Mouse (Mus musculus) lung, postnatal 10 days (tissue): ENCODE measurements at regions not wholly inside any gene's neighbourhood (a gene's known extent, or its start where the extent isn't known, plus 50 kb on each side); places are given as distances from the start of the nearest gene placed in this dataset.
A peak's percentile ranks its signal among the peaks of the same experiment; 100 is the strongest.

ENCODE experiments used
- DNase-seq: peaks from one replicate; pipeline ENCODE4 v3.0.0; 2021

DNA sequence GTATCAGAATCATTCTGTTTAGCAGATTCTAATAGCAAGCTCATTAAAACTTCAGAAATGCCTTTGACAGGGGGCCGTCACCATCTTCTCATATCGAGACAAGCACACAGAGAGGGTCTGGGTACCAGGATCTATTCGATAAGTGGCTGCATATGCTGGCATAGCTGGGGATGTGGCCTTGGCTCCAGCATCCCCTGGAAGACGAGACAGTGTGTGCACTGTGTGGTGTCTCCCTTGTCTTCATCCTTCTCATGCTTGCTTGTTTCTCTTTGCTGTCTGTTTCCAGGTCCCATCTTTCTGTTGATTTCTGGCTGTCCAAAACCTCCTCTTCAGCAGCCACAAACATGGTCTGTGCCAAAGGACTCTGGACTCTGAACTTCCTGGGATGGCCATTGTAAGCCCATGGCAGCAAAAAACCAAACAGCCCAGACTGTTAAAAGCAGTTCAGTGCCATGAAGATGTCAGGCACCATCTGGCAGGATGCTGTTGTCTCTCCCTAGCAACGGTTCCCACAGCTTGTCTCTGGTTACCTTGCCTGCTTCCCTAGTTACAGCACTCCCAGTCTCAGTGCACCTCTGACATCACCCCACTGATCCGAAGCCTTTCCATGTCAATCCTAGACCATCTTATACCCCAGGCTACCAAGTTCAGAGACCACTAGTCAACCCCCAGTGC, 56.5 kb downstream of the Kctd12 start:
- DNase-seq, result no peak

DNA sequence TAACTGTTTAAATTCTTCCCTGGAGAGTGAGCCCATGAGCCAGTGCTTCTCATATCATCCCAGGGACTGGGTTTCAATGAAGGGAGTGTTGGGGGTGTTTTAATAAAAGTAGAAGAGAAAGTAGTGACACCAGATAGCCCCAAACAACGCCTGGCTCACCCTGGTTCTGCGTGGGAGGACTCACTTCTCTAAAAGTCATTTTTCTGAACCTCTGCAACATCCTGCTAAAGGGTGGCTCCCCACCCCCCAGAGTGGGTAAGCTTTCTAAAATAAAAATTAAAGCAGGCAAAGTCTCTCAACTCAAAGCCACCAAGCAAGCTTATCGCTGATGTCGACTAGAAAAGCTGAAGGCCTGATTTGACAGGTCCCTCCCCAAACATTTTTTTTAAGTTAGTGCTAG, 57.8 kb downstream of the Kctd12 start:
- DNase-seq, result no peak

DNA sequence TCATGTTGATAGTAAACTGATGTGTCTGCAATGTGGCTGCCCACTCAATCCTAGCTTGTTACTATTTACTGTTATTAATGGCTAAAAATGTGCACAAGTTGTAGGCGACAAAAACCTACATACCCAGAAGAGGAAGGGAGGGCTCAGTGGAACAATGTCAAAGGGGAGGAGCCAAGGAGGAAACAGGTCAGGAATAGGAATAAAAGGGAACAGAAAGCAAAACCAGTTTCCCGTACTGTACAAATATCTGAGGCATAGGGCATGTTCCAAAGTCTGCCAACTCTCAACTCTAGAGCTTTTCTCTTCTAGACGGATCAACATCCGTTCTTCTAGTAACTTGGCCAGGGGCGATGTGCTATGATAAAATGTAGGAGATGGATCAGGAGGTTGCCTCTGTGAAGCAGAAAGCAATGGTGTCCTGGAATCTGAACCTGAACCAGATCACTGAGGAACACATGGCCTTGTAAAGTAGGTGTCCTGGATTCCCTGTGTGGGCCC, 59.9 kb downstream of the Kctd12 start:
- DNase-seq, result peak; percentile 19

DNA sequence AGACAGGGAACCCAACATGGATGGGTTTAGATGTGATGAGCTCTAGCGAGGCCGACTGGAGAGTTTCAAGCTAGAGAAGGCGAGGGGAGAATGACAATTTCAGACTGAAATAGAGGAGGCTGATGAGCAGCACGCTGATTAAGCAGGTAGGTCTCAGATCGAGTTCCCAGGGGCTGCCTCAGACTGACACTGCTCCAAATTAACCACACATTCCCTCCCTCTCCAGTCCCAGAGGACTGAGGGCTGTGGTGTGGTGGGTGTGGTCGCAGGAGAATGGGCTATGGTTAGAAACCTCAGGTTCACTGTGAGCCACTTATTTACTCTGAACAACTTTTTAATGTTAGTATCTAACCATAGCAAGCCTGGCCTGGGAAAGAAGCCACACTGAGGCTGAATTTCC, 62.0 kb downstream of the Kctd12 start:
- no peak for DNase-seq

DNA sequence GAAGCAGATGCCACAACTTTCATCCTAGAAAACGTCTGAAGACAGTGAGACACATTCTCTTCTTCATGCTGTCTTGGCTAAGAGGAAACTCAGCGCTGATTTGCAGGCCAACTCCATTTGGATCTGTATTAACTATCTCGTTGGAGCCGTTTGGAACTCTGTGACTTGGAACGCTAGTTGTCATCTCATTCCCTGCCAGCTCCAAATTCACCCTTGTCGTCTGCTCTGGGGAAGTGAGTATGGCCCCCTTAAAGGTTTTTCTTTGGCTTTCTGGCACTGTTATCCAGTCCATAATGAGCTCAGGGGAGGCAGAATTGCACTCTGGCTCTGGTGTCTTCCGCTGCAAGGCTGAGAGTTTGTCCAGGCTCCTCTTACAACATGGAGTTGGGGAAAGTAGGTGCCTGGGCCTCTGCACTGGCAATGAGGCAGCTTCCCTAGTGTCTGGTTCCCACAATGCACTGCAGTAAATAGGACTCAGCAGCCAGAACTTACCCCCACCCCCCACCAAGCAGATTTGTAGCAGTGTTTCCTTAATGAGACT, 63.1 kb downstream of the Kctd12 start:
- DNase-seq, result peak; percentile 10

DNA sequence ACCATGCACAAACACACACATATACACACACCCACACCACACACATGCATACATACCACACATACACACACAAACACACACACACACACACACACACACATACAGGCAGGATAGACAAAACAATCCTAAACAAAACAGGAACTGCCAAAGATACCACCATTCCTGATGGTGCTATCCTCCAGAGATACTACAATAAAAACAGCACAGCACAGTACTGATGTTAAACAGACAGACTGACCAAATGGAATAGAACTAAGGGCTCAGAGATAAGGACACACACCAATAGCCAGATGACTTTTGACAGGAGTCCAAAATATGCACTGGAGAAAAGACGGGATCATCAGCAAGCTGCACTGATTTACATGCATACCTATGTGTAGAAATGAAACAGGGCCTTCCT, 64.5 kb downstream of the Kctd12 start:
- no peak for DNase-seq

DNA sequence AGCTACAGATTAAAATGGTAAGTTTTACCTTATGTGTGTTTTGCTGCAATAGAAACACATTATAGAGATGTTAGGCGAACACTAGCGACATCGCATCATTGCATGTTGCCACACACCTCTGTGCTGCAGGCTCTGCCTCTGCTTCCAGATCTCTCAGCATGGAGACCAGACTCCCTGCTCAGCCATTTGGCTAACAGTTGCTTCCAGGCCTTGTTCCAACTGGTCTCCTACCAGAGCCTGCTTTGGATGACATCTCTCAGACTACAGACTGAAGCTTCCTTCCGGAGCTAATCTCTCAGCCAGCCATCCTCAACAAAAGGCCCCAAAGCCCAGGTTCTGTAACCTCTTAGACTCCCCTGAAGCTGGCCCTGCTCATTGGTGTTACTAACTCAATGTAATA, 66.5 kb downstream of the Kctd12 start:
- peak; percentile 11 for DNase-seq

DNA sequence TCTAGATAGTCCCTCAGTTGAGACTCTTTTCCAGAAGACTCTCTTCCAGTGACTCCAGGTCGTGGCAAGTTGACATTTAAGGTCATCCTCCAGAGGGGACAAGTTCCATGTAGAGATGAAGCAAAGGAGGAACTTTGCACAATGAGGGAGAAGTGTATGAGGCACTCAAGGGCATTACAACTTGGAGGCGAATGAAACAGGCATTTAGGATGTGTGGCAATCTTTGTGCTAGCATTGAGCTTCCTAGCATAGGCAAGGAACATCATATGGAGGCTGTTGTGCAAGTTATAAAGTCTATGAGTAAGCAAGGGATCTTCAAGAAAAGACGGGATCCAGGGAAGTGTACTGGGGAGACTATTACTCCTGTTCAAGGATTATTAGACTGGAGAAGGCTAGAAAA, 70.9 kb downstream of the Kctd12 start:
- DNase-seq, result no peak

DNA sequence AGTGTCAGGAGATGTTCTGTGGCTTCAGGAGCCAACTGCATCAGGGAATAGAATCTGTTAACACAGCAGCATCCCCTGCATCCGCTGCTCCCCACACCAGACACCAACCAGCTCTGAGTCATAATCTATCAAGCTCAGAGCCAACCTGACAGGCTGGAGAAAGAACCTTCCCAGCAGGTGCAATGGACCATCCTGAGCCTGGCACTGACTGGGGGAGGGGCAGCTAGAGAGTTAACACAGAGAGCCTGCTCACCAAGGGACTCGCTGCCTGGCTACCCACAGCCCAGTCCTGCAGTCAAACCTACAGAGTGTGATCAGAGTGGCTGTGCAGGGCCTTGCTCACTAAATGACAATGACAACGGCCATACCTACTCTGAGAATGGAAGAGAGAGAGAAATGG, 73.4 kb downstream of the Kctd12 start:
- DNase-seq, result no peak

DNA sequence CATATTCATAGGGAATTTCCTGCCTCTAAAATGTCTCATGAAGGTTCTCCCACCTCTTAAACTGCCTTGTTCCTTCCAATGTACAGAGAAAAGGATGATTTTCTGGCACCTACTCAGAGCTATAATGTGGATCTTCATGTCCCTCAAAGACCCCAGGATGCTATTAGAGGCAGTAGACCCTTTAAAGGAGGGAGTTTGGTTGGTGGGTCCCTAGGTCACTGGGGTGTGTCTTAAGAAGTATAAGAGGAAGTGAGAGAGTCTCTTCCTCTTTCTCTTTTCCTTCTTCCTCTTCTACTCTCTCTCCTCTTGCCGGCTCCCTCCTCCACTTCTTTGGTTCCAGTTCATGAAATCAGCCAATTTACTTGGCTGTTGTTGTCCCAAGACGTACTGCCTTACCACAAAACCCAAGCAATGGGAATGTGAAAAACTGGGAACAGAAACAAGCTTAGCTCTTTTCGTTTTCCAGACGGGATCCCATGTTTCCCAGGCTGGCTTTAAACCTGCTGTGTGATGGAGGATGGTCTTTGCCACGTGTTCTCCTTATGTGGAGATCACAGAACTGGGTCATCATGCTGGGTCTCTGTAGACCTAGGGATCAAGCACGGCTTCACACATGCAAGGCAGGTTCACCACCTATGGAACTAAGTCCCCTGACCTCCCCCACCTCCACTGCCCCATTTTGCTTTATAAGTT, 74.9 kb downstream of the Kctd12 start:
- no peak for DNase-seq

DNA sequence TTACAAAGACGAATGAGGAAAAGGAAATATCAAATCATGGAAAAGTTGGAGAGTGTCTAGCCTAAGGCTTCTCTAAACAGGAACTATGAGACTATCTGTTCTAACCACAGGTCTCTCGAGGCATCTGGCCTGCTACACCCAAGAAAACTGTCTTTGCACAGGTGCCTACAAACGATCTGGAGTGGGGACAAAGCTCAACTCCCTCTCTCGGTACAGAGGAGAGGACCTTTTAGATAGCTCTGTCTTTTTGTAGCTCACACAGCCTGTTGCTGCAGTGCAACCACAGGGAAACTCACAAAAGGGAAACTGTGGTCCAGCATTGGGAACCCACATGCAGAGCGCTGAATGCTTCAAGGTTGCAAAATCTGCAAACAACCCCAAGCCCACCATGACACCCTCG, 75.6 kb downstream of the Kctd12 start:
- DNase-seq, result no peak

DNA sequence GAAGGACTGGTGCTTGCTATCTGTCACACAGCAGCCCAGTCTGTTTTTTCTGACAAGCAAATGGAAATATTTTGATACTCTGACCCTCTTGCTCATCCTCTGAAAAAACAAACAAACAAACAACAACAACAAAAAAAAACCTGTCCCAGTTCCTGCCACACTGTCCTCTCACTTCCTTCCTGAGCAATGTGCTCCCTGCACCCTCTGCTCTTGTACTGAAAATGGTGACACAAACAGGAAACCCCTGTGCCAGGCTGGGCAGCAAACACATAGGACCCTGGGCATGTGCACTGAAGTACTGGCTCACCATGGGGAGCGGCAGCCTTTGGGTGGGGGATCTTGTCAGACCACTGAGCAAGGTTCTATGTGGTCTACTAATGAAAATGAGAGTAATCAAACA, 76.2 kb downstream of the Kctd12 start:
- DNase-seq, result no peak

DNA sequence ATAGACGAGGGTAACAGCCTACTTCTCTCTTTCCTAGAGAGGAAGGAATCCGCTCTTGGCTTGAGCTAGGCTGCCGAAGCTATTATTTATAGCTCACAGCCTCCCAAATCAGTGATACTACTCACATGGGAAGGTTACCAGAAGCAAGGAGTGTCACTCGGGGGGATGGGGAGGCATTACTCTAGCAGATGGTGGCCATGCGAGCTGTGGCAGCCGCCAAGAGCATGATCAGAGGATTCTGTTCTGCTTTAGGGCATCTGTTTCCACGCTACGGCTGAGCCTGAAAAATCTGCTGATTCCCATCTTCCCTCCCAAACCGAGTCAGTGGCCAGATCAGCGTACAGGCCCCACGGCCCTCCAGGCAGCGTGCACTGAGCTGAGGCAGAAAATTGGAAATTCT, 79.5 kb downstream of the Kctd12 start:
- DNase-seq, result peak; percentile 33

DNA sequence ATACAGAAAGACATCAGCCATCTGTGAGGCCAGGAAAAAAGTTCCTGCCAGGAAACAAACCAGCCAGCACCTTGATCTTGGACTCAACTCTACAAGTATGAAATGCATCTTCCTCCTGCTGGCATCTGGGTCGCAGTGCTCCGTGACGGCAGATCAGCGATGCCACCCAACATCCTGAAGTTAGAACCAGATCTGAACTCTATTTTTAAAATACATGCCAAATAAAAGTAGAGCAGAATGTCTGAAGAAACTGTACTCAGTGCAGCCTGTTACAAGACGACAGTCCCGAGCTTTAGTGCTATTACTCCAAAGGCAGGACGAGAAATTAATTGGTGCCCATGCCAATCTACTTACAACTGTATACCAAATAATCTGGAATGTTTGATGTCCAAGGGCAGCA, 80.2 kb downstream of the Kctd12 start:
- no peak for DNase-seq

DNA sequence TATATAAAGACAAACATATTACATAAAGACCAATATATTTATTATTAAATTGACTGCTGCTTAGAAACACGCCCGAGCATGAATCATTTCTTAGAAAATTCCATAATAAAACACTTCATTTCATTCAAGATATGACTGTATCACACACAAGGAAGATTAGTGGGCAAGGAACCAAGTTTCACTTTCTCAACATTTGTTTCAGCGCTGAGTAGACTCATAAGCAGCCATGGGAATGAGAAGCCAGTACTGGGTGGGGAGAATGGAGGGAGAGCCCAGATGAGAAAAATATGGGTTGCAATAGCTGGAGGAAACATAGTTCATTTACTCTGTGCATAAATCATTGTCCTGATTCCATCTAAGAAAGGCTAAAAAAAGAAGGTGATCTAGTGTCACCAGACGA, 84.0 kb downstream of the Kctd12 start:
- peak; percentile 25 for DNase-seq

DNA sequence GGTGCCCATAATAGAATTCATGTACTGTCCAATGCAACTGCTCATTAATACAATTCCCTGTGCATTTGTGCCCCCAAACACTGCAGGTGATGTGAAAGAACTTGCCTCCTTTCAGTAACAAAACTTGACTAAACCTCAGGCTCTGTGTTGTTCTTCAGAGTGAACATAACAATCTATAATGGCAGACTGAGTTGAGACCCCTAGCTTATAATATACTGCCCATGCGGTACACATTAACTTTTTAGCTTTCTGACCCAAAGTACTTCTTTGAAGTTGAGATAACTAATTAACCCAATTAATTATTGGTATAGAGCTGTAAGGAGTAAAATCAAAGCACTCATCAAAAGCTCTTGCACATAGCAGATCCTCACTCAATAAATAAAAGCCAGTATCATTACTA, 85.4 kb downstream of the Kctd12 start:
- no peak for DNase-seq

DNA sequence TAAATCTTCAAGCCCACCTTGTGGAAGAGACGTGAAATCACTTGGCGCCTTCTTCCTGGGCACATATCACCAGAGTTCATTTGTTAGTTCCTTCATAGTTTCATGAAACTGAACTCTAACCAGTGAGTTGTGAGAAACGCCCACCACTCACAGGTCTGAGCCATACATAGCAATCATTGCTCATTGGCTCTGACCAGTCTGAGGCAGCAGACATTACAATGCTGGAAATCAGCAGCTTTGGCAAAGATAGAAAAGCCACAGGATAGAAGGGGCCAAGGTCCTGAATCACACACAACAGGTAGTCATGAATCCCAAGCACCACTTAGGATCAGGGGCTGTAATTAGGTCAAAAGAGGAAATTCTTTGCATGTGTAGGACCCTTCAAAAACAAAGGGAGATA, 85.9 kb downstream of the Kctd12 start:
- no peak for DNase-seq

DNA sequence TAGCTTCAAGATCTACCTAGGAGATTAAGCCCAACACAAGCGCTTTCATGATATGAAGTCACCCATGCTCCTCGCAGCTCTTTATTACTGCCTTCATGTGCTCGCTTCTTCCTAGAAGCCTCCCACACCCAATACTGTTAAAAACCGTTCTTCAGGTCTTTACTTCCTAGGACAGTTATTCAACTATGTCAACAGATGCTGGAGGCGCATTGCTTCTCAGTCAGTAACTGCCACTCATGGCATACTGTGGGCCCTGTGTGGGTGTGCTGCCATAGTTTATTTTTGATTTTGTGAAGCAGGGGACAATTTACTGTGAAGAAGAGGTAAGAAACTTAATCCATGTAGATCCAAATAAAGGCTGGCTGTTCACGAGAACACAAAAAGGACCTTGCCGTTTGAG, 89.2 kb downstream of the Kctd12 start:
- no peak for DNase-seq

DNA sequence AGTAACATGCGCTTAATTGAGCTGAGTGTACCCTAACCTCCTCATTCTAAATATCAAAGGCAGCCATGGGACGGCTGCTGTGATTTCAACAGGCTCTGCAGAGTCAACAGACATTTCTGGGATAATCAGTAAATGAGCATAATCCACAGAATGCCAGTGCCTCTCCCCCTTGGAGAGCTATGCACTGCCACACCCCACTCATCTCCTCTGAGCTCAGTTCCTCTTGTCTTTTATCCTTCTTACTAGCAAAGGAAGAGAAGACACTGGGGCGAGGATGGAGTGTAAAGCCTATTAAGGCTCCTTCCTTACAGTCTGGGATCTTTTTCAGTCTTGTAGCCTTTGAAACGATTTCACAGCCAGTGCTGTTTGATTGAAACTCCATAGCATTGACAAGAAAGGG, 90.9 kb downstream of the Kctd12 start:
- no peak for DNase-seq

DNA sequence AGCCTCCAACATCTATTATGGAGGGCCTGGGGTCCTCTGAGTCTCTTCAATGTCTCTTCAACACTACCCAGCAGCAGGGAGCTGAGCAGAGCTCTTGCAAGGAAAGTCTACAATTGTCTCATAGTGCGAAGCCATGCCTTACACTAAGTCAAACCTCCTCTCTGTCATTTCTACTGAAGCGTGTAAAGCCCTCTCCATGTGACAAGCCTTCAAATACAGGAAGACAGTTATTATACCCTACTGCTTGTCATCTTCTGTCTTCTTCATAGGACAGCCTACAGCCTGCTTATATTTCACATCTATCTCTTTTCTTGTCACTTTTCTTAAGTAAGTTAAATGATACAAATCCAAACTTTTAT, 97.2 kb downstream of the Kctd12 start:
- DNase-seq, result no peak

DNA sequence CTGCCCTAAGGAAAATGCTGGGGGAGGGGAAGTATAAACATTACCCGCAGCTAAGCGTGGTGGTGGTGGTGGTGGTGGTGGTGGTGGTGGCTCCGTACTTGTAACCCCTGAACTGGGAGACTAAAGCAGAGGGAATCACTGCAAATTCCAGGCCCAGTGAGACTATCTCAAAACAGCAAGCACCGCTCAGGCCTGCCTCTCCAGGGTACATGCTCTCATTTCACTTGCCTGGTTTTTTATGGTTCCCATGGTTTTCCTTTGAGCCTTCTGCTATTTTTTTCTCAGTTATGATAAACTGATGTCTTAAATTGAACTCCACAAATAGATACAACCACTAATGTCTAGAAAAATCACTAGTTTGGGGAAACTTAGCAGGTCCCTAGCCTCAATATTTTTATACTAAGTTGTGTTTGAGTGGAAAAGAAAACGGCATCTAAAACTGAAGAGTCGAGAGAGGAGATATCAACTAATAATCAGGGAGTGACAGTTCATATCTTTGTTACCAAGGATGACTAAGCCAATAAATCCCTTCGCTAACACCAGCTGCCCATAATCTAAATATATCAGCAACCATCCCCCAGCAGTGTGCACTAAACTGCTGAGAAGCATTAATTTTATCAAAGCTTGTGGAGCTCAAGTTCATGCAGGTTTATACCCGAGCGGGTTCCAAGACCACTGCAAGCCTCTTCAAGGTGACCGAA, 97.7 kb downstream of the Kctd12 start:
- DNase-seq, result no peak

DNA sequence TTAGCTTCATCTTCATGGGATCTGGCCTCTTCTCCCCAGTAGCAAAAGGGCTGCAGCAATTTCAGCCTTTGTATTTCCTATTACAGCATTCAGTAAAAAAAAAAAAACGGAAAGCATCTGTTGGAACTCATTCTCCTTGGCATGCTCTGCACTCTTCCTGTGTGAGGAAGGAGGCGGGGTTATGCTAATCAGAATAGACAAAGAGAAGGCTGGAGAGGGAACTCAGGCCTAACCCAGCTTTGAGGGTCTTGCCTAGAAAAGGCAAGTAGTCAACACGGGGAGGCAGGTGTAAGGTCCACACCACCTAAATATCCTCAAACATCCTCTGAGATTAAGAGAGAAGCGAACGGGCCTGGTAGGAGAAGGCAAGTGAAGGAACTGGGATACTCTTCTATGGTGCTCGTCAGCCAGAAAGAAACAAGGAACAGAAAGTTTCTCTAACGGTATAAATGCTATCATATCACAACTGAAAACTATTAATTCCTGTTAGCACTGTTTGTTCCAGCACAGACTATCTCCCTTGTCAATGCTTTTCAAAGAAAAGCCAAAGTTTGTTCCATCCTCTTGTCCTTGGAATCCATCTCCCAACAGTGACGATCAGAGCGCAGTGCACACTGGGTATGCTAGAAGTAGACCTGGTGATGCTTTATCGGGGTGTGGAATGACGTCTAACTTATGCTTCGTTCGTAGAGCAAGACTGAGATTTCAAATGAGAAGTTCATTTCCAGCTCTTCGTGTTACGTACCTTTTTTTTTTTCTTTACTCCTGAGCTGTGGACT, 98.9 kb downstream of the Kctd12 start:
- peak; percentile 68 for DNase-seq

DNA sequence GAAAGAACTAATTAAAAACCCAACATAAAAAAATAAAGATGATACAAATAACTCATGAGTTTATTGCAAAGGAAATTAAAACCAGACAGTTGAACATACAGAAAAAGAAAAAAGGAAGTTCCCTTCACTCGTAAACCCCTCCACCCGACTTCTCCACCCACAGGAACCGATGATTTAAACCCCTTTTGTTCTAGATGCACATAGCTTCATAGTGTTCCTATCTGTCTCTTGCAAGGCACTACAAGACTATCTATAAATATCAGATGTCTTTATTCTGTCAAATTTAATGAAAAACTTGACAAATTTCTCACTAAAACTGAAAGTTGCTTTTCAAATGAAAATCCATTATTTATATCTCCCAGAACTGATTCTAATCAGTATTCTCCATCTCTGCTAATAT, 100.2 kb downstream of the Kctd12 start:
- no peak for DNase-seq
